Mouse (Mus musculus): Measurements from ENCODE around the gene Atp2a2.

GRCm38 (mm10) chr5:122541871-122542270 lies 39.8 kb upstream of the Atp2a2 start:
- no peak for TF ChIP-seq CTCF (IDR thresholded peaks at IDR 0.05; ENCODE audit: low read depth)
- no peak for TF ChIP-seq EP300 (IDR thresholded peaks at IDR 0.05; ENCODE audit: low read depth)
